Mouse (Mus musculus) liver, embryonic 15.5 days (tissue): Measurements from ENCODE around the gene Prrg4. TPM values are rescaled to one million over a fixed set of nuclear protein-coding genes. Genes with fewer than 3 reads are reported as not detected.
"Not testable (repeated sequence)": the region's sequence is repeated elsewhere in the genome, so short reads cannot be mapped to it uniquely, and the experiment has no call there.

Source experiments
- ATAC-seq: fragments of 200-750 bp; cut with Nextera tagmentation; 2 replicates; pipeline ENCODE4 v1.8.0; 2017; ENCODE audit warnings: moderate number of reproducible peaks, mild to moderate bottlenecking, moderate library complexity; ENCODE audit not compliant: insufficient read depth
- H3K27ac ChIP-seq: fragments of 300-500 bp; sonication (generic); replicated peaks from 2 replicates; pipeline ENCODE4 v1.5.1; 2015; ENCODE audit warnings: mild to moderate bottlenecking, inconsistent platforms
- H3K27me3 ChIP-seq: fragments of 300-500 bp; sonication (generic); 2 replicates; pipeline ENCODE4 v1.6.1; 2015; ENCODE audit warnings: mild to moderate bottlenecking, inconsistent platforms
- H3K36me3 ChIP-seq: fragments of 300-500 bp; sonication (generic); replicated peaks from 2 replicates; pipeline ENCODE4 v1.6.1; 2015; ENCODE audit warnings: moderate library complexity, mild to moderate bottlenecking, inconsistent platforms
- H3K4me1 ChIP-seq: fragments of 300-500 bp; sonication (generic); replicated peaks from 2 replicates; pipeline ENCODE4 v1.6.1; 2015; ENCODE audit warnings: inconsistent platforms
- H3K4me2 ChIP-seq: fragments of 300-500 bp; sonication (generic); 2 replicates; pipeline ENCODE4 v1.6.1; 2015; ENCODE audit warnings: moderate library complexity, mild to moderate bottlenecking, inconsistent platforms
- H3K4me3 ChIP-seq: fragments of 300-500 bp; sonication (generic); replicated peaks from 2 replicates; pipeline ENCODE4 v1.5.1; 2015; ENCODE audit warnings: mild to moderate bottlenecking, inconsistent platforms
- H3K9ac ChIP-seq: fragments of 300-500 bp; sonication (generic); 2 replicates; pipeline ENCODE4 v1.6.1; 2015; ENCODE audit warnings: moderate library complexity, mild to moderate bottlenecking, inconsistent platforms
- H3K9me3 ChIP-seq: fragments of 300-500 bp; sonication (generic); replicated peaks from 2 replicates; pipeline ENCODE4 v1.6.1; 2016; ENCODE audit warnings: inconsistent platforms
- WGBS: fragments of 180-500 bp; shearing (Covaris S2); methylation state at CpG from one replicate; pipeline ENCODE4 v1.1.7; 2015; ENCODE audit warnings: mixed read lengths; ENCODE audit not compliant: insufficient replicate concordance; 5-methylcytosine and 5-hydroxymethylcytosine counted together
- polyA plus RNA-seq: library from polyadenylated mRNA; unstranded; fragments of >200 nt; fragmentation: Nextera tagmentation; extraction: Ambion mirVana; gene quantifications from 2 replicates; pipeline ENCODE4 v1.2.1, GENCODE M21; 2015

Prrg4 gene
- polyA plus RNA-seq, 1 experiment from 2014 or later, result 0.36 TPM

GRCm38 (mm10) chr2:104840974-104841373 is 8.7 kb downstream of the Prrg4 start:
- H3K4me2 ChIP-seq, result no peak overlapping the region
- ATAC-seq, result no peak
- no peak overlapping the region for H3K4me3 ChIP-seq
- no peaks in the 10 kb centered on the region for H3K36me3 ChIP-seq
- no peaks in the 10 kb centered on the region for H3K27me3 ChIP-seq
- no peak overlapping the region for H3K9ac ChIP-seq
- H3K4me1 ChIP-seq, result peaks cover 3% of the 10 kb centered on the region; the same call in 1 of the 2 replicates
- no peak overlapping the region for H3K27ac ChIP-seq
- no peaks in the 10 kb centered on the region for H3K9me3 ChIP-seq

- Histone ChIP-seq H3K27me3 (no peaks in the 10 kb centered on the region), H3K9ac (no peak overlapping the region), H3K36me3 (no peaks in the 10 kb centered on the region), H3K4me3 (no peak overlapping the region), H3K27ac (no peak overlapping the region), H3K4me1 (no peaks in the 10 kb centered on the region), H3K9me3 (no peaks in the 10 kb centered on the region), H3K4me2 (no peak overlapping the region)
- WGBS, result 63% methylated on average over 2 of the region's 2 CpGs
- no peak for ATAC-seq
Observed at GRCm38 (mm10) chr2:104832486-104832885, 17.2 kb downstream of the Prrg4 start.

DNA sequence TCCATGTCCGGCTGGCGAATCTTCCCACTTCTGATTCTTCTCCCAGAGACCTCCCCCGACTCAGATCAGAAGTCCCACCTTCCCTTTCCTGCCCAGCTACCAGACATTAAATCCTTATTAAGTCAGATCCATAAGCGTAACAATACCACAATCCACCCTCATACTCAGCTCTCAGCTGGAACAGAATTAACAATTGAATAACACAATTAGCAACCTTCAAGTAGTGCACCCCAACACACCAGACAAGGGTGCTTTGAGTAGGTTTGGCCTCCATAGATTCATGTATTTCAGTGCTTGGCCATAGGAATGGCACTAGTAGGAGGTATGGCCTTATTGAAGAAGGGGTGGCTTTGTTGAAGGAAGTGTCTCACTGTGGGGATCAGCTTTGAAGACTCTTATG is 23.5 kb downstream of the Prrg4 start:
- ATAC-seq, result no peak
- H3K27me3 ChIP-seq, result no peaks in the 10 kb centered on the region
- H3K27ac ChIP-seq, result no peak overlapping the region
- no peak overlapping the region for H3K4me3 ChIP-seq
- 66% methylated on average over 4 of the region's 4 CpGs for WGBS
- H3K9me3 ChIP-seq, result no peaks in the 10 kb centered on the region
- H3K36me3 ChIP-seq, result no peaks in the 10 kb centered on the region
- H3K9ac ChIP-seq, result no peak overlapping the region
- no peaks in the 10 kb centered on the region for H3K4me1 ChIP-seq
- no peak overlapping the region for H3K4me2 ChIP-seq

- 74% methylated on average over 3 of the region's 3 CpGs for WGBS
- ATAC-seq, H3K4me3 ChIP-seq, H3K27ac ChIP-seq, H3K36me3 ChIP-seq, H3K9me3 ChIP-seq, H3K9ac ChIP-seq, H3K27me3 ChIP-seq, H3K4me2 ChIP-seq: not testable (repeated sequence)
- peaks cover 29% of the 10 kb centered on the region for H3K4me1 ChIP-seq
Observed at GRCm38 (mm10) chr2:104818763-104819162, 30.9 kb downstream of the Prrg4 start.

GRCm38 (mm10) chr2:104817555-104818330 is 31.9 kb downstream of the Prrg4 start:
- H3K27ac ChIP-seq, result peak overlapping the region; percentile 91; the same call in 1 of the 2 replicates
- peak overlapping the region; percentile 85 for H3K9ac ChIP-seq
- peak overlapping the region; percentile 98 for H3K4me2 ChIP-seq
- peaks cover 32% of the 10 kb centered on the region for H3K4me1 ChIP-seq
- H3K9me3 ChIP-seq, result no peaks in the 10 kb centered on the region
- peak overlapping the region; percentile 81 for H3K4me3 ChIP-seq
- 3% methylated on average over 15 of the region's 15 CpGs for WGBS
- H3K27me3 ChIP-seq, result no peaks in the 10 kb centered on the region
- H3K36me3 ChIP-seq, result no peaks in the 10 kb centered on the region
- ATAC-seq, result no peak

GRCm38 (mm10) chr2:104816866-104817439 is 32.7 kb downstream of the Prrg4 start:
- Histone ChIP-seq H3K4me1 (peaks cover 32% of the 10 kb centered on the region), H3K27ac (peak overlapping the region; percentile 91), H3K9me3 (no peaks in the 10 kb centered on the region), H3K9ac (peak overlapping the region; percentile 85), H3K27me3 (no peaks in the 10 kb centered on the region), H3K4me2 (peak overlapping the region; percentile 98), H3K4me3 (peak overlapping the region; percentile 81), H3K36me3 (no peaks in the 10 kb centered on the region)
- WGBS, result under 1% methylated on average over 29 of the region's 51 CpGs
- peak; percentile 87 for ATAC-seq

- Histone ChIP-seq H3K27me3 (no peaks in the 10 kb centered on the region), H3K4me2 (peak within 1 kb of the TSS; percentile 98), H3K9me3 (no peaks in the 10 kb centered on the region), H3K4me1 (peaks cover 32% of the 10 kb centered on the region), H3K4me3 (peak within 1 kb of the TSS; percentile 81), H3K27ac (peak within 1 kb of the TSS; percentile 91), H3K9ac (peak within 1 kb of the TSS; percentile 85), H3K36me3 (no peaks in the 10 kb centered on the region)
- WGBS, result under 1% methylated on average over 31 of the region's 50 CpGs
- no peak for ATAC-seq
Observed at GRCm38 (mm10) chr2:104816371-104816827, 33.3 kb downstream of the Prrg4 start, which contains the start of gene Qser1. Qser1 (minus strand) TSS chr2:104816760.

DNA sequence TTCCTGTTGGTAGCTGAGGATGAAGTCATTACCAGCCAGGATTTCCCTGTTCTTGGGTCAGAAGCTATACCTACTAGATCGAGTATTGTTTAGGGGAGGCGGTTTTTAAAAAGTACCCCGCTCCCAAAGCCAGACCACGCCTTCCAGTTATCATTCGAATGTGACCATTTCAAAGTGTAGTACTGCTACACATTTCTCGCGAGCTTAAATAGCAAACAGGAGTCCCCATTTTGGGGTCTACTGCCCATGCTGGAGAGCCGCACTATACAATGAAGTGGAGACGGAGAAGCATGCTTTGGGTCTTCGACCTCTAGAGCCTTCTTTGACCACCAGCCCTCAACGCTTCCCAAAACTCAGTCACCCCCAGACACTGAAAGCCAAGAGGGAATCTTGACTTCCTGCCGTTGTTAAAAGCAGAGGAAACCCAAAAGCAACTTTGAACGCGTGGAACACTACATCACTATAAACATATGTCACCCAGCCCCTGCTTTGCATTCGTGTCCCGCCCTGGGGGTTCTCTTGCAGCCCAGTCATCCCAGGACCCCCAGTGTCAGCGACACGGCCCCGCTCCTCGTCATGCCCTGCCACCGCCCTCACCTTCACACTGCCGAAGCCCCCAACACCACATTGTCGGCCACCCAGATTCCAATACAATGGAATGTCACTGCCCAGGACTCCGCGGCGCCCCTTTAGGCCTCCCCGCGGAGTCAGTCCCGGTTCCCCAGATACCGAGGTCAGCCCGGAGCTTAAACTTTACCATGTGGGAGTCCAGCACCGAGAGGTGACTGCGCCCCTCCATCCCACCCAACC is 33.9 kb downstream of the Prrg4 start:
- Histone ChIP-seq H3K27me3 (no peaks in the 10 kb centered on the region), H3K9ac (peak overlapping the region; percentile 85), H3K9me3 (no peaks in the 10 kb centered on the region), H3K4me3 (peak overlapping the region; percentile 81), H3K4me2 (peak overlapping the region; percentile 98), H3K4me1 (peaks cover 36% of the 10 kb centered on the region), H3K36me3 (no peaks in the 10 kb centered on the region), H3K27ac (peak overlapping the region; percentile 91)
- peak; percentile 17; the same call in 1 of the 2 replicates for ATAC-seq
- under 1% methylated on average over 33 of the region's 33 CpGs for WGBS

DNA sequence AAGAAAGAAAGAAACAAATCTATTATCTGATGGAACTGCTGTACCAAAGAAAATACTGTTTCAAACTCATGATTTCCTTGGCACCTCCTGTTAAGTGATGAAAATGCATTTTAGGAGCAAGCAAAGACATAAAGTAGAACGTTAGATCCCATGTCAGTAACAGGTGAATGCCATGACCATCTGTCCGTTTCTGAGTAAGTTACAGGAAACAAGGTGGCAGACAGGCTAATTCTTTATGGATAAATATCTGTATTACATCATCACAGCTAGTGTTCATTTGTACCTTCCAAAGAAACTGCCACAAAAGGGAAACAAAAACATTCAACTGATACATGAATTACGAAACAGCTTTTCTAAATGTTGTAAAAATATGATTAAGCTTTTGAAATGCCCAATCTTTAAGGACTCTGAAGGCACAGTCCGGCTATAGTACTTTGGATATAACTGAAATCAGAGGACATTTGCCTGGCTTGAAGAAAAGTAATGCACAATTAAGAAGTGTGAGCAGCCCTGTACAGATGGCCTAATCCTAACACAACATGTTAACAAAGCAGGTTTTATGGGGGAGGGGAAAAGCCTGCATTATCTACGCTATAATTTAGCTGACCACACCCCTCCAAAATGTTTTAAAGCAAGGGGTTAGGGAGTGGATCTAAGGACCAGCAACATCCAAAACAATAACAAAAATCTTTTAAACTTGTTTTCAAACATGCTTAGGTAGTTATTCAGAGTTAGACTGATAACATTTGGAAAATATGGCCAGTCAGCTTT is 35.3 kb downstream of the Prrg4 start:
- Histone ChIP-seq H3K4me2 (no peak overlapping the region), H3K27ac (no peak overlapping the region)

GRCm38 (mm10) chr2:104805435-104805834 is 44.2 kb downstream of the Prrg4 start:
- no peaks in the 10 kb centered on the region for H3K36me3 ChIP-seq
- 0% methylated on average over 1 of the region's 1 CpGs for WGBS
- no peak overlapping the region for H3K9ac ChIP-seq
- peaks cover 4% of the 10 kb centered on the region; the same call in 1 of the 2 replicates for H3K4me1 ChIP-seq
- no peak overlapping the region for H3K4me2 ChIP-seq
- H3K4me3 ChIP-seq, result no peak overlapping the region
- H3K27me3 ChIP-seq, result no peaks in the 10 kb centered on the region
- ATAC-seq, result no peak
- H3K27ac ChIP-seq, result no peak overlapping the region
- H3K9me3 ChIP-seq, result no peaks in the 10 kb centered on the region

More for the DNA sequence above, 35.3 kb downstream of the Prrg4 start:
- Histone ChIP-seq H3K9me3 (no peaks in the 10 kb centered on the region), H3K36me3 (no peaks in the 10 kb centered on the region), H3K4me1 (peaks cover 43% of the 10 kb centered on the region), H3K9ac (no peak overlapping the region), H3K27me3 (no peaks in the 10 kb centered on the region), H3K4me3 (no peak overlapping the region)
- WGBS, result 52% methylated on average over 5 of the region's 5 CpGs
- ATAC-seq, result no peak
